Mouse (Mus musculus): Measurements from ENCODE around the gene Prss48. TPM values are rescaled to one million over a fixed set of nuclear protein-coding genes. Genes with fewer than 3 reads are reported as not detected.

Prss48 gene
- polyA plus RNA-seq, 3 experiments from 2014 or later = not detected

Other genes with a start within 250 kb of the Prss48 start
- gene Fam160a1, start 185.2 kb downstream of the Prss48 start, polyA plus RNA-seq (2017; shearing (Covaris generic)) = 1 to 10 TPM; 1.2 to 5.0 (median 4.4) TPM
- 1 to 10 TPM in 2 of 3 experiments, under 1 TPM in 1; 0.57 to 4.4 (median 3.9) TPM for gene Glt28d2, start 115.0 kb downstream of the Prss48 start, polyA plus RNA-seq (2017; shearing (Covaris generic))
- gene Gm37240, start 115.0 kb downstream of the Prss48 start, polyA plus RNA-seq (2017; shearing (Covaris generic)) = 1 to 10 TPM in 1 of 3 experiments, under 1 TPM in 2; 0.74 to 4.1 (median 0.98) TPM
- gene Sh3d19, start 31.4 kb downstream of the Prss48 start, polyA plus RNA-seq (2017; shearing (Covaris generic)) = 1 to 10 TPM; 2.0 to 4.1 (median 2.7) TPM
- gene Rps3a1, start 140.2 kb upstream of the Prss48 start, polyA plus RNA-seq (2017; shearing (Covaris generic)) = 1,000 to 10,000 TPM; 2,732 to 4,785 (median 2,853) TPM
- 10 to 100 TPM; 11.6 to 16.3 (median 12.3) TPM for gene Lrba, start 222.2 kb upstream of the Prss48 start, polyA plus RNA-seq (2017; shearing (Covaris generic))

All from inflammation-experienced regulatory T-cells, adult 6 months (primary cell).